Mouse (Mus musculus) heart, embryonic 11.5 days (tissue): ENCODE results near the gene Mbd6. TPM values are rescaled to one million over a fixed set of nuclear protein-coding genes. Genes with fewer than 3 reads are reported as not detected.
A peak's percentile ranks its signal among the peaks of the same experiment; 100 is the strongest.
"Not testable (repeated sequence)": the region's sequence is repeated elsewhere in the genome, so short reads cannot be mapped to it uniquely, and the experiment has no call there.

ENCODE experiments used
- ATAC-seq: fragments of 200-750 bp; cut with Nextera tagmentation; replicated peaks from 2 replicates; pipeline ENCODE4 v1.8.0; 2017; ENCODE audit warnings: moderate library complexity; ENCODE audit not compliant: insufficient number of reproducible peaks, low FRiP score, low TSS enrichment
- H3K27ac ChIP-seq: fragments of 300-500 bp; sonication (generic); 2 replicates; pipeline ENCODE4 v1.5.1; 2014; ENCODE audit warnings: mild to moderate bottlenecking, low read depth, low read length
- H3K27me3 ChIP-seq: fragments of 300-500 bp; sonication (generic); 2 replicates; pipeline ENCODE4 v1.6.1; 2014; ENCODE audit warnings: mild to moderate bottlenecking, low read length, mixed read lengths; ENCODE audit not compliant: control insufficient read depth, insufficient read depth
- H3K36me3 ChIP-seq: fragments of 300-500 bp; sonication (generic); 2 replicates; pipeline ENCODE4 v1.6.1; 2014; ENCODE audit warnings: mild to moderate bottlenecking, low read length, moderate library complexity, mixed read lengths; ENCODE audit not compliant: control insufficient read depth, insufficient read depth
- H3K4me1 ChIP-seq: fragments of 300-500 bp; sonication (generic); 2 replicates; pipeline ENCODE4 v1.6.1; 2014; ENCODE audit warnings: low read length; ENCODE audit not compliant: control insufficient read depth, insufficient read depth
- H3K4me2 ChIP-seq: fragments of 300-500 bp; sonication (generic); 2 replicates; pipeline ENCODE4 v1.6.1; 2014; ENCODE audit warnings: mild to moderate bottlenecking, moderate library complexity
- H3K4me3 ChIP-seq: fragments of 300-500 bp; sonication (generic); 2 replicates; pipeline ENCODE4 v1.5.1; 2014; ENCODE audit warnings: low read depth, low read length
- H3K9ac ChIP-seq: fragments of 300-500 bp; sonication (generic); 2 replicates; pipeline ENCODE4 v1.6.1; 2014; ENCODE audit warnings: mild to moderate bottlenecking, low read depth, low read length, moderate library complexity
- H3K9me3 ChIP-seq: fragments of 300-500 bp; sonication (generic); replicated peaks from 2 replicates; pipeline ENCODE4 v1.6.1; 2016; ENCODE audit warnings: low read length; ENCODE audit not compliant: control insufficient read depth
- WGBS: fragments of 180-500 bp; shearing (Covaris S2); extraction: QIAGEN DNeasy Blood & Tissue Kit; methylation state at CpG from one replicate; pipeline ENCODE4 v1.1.7; 2014; ENCODE audit not compliant: insufficient replicate concordance; 5-methylcytosine and 5-hydroxymethylcytosine counted together
- polyA plus RNA-seq: library from polyadenylated mRNA; unstranded; fragments of >200 nt; fragmentation: Nextera tagmentation; extraction: Ambion mirVana; gene quantifications from 2 replicates; pipeline ENCODE4 v1.2.1, GENCODE M21; 2014

The Mbd6 gene
- polyA plus RNA-seq, 1 experiment from 2014 or later, result 13.6 TPM

- H3K4me1 ChIP-seq, result peaks cover 6% of the 10 kb centered on the region
- peak overlapping the region; percentile 79 for H3K4me2 ChIP-seq
- WGBS, result 29% methylated on average over 23 of the region's 23 CpGs
- peak overlapping the region; percentile 62 for H3K27ac ChIP-seq
- no peaks in the 10 kb centered on the region for H3K9me3 ChIP-seq
- ATAC-seq, result 0 out of 2 replicates have a peak, but pooled peaks have one; percentile 40
- peak overlapping the region; percentile 94 for H3K4me3 ChIP-seq
- H3K27me3 ChIP-seq, result no peaks in the 10 kb centered on the region
- H3K9ac ChIP-seq, result peak overlapping the region; percentile 87
- H3K36me3 ChIP-seq, result peaks cover 20% of the 10 kb centered on the region
These were observed 22.0 kb upstream of the Mbd6 start for GRCm38 (mm10) chr10:127310523-127311475.

- not testable (repeated sequence) for H3K27ac ChIP-seq, ATAC-seq, H3K9me3 ChIP-seq, H3K4me2 ChIP-seq, H3K4me3 ChIP-seq, H3K27me3 ChIP-seq, H3K9ac ChIP-seq, H3K4me1 ChIP-seq
- 84% methylated on average over 3 of the region's 3 CpGs for WGBS
- H3K36me3 ChIP-seq, result peaks cover 34% of the 10 kb centered on the region
These were observed 20.3 kb upstream of the Mbd6 start for GRCm38 (mm10) chr10:127309167-127309566.

- peaks cover 66% of the 10 kb centered on the region for H3K36me3 ChIP-seq
- H3K9me3 ChIP-seq, result no peaks in the 10 kb centered on the region
- no peak overlapping the region for H3K4me3 ChIP-seq
- no peaks in the 10 kb centered on the region for H3K27me3 ChIP-seq
- 93% methylated on average over 11 of the region's 11 CpGs for WGBS
- no peak for ATAC-seq
- H3K4me1 ChIP-seq, result no peaks in the 10 kb centered on the region
- no peak overlapping the region for H3K9ac ChIP-seq
- H3K4me2 ChIP-seq, result no peak overlapping the region
- no peak overlapping the region for H3K27ac ChIP-seq
These were observed 14.3 kb upstream of the Mbd6 start for GRCm38 (mm10) chr10:127303136-127303535.

GRCm38 (mm10) chr10:127300361-127300760, 11.5 kb upstream of the Mbd6 start:
- Histone ChIP-seq H3K27me3 (no peaks in the 10 kb centered on the region), H3K4me2 (no peak overlapping the region), H3K9ac (no peak overlapping the region), H3K27ac (no peak overlapping the region), H3K9me3 (no peaks in the 10 kb centered on the region), H3K4me1 (peaks cover 8% of the 10 kb centered on the region), H3K36me3 (peaks cover 63% of the 10 kb centered on the region), H3K4me3 (no peak overlapping the region)
- 94% methylated on average over 6 of the region's 6 CpGs for WGBS
- no peak for ATAC-seq

- H3K9ac ChIP-seq, result no peak overlapping the region
- peaks cover 55% of the 10 kb centered on the region for H3K36me3 ChIP-seq
- no peaks in the 10 kb centered on the region for H3K9me3 ChIP-seq
- peak overlapping the region; percentile 47; the same call in 1 of the 2 replicates for H3K27ac ChIP-seq
- ATAC-seq, result no peak
- WGBS, result 66% methylated on average over 16 of the region's 16 CpGs
- no peak overlapping the region for H3K4me2 ChIP-seq
- no peaks in the 10 kb centered on the region for H3K27me3 ChIP-seq
- no peak overlapping the region for H3K4me3 ChIP-seq
- peaks cover 22% of the 10 kb centered on the region for H3K4me1 ChIP-seq
These were observed 8.4 kb upstream of the Mbd6 start for GRCm38 (mm10) chr10:127297015-127297871.

- WGBS, result 88% methylated on average over 24 of the region's 24 CpGs
- Histone ChIP-seq H3K9me3 (no peaks in the 10 kb centered on the region), H3K36me3 (peaks cover 46% of the 10 kb centered on the region), H3K27me3 (no peaks in the 10 kb centered on the region), H3K4me3 (no peak overlapping the region), H3K27ac (no peak overlapping the region), H3K9ac (no peak overlapping the region), H3K4me2 (no peak overlapping the region), H3K4me1 (peaks cover 30% of the 10 kb centered on the region)
- ATAC-seq, result no peak
These were observed 7.4 kb upstream of the Mbd6 start for GRCm38 (mm10) chr10:127295986-127296794.

- no peak overlapping the region for H3K27ac ChIP-seq
- WGBS, result 92% methylated on average over 10 of the region's 10 CpGs
- no peak overlapping the region for H3K9ac ChIP-seq
- no peaks in the 10 kb centered on the region for H3K9me3 ChIP-seq
- no peak for ATAC-seq
- no peak overlapping the region for H3K4me3 ChIP-seq
- H3K4me2 ChIP-seq, result no peak overlapping the region
- peaks cover 41% of the 10 kb centered on the region for H3K36me3 ChIP-seq
- peaks cover 30% of the 10 kb centered on the region for H3K4me1 ChIP-seq
- no peaks in the 10 kb centered on the region for H3K27me3 ChIP-seq
These were observed 6.2 kb upstream of the Mbd6 start for GRCm38 (mm10) chr10:127294895-127295510.
